Mouse (Mus musculus) intestine, embryonic 14.5 days (tissue): ENCODE measurements around the gene Gm44973. TPM values are rescaled to one million over a fixed set of nuclear protein-coding genes. Genes with fewer than 3 reads are reported as not detected.

Experiments used
- ATAC-seq: fragments of 200-750 bp; cut with Nextera tagmentation; replicated peaks from 2 replicates; pipeline ENCODE4 v1.8.0; 2017; ENCODE audit warnings: low read depth, moderate number of reproducible peaks, moderate TSS enrichment, moderate library complexity; ENCODE audit not compliant: low FRiP score, low TSS enrichment
- DNase-seq: peaks from one replicate; pipeline ENCODE4 v3.0.0-alpha.2; 2018; ENCODE audit warnings: low spot score
- H3K27ac ChIP-seq: fragments of 300-500 bp; sonication (generic); 2 replicates; pipeline ENCODE4 v1.5.1; 2014; ENCODE audit warnings: low read depth, mild to moderate bottlenecking, control low read depth
- H3K27me3 ChIP-seq: fragments of 300-500 bp; sonication (generic); replicated peaks from 2 replicates; pipeline ENCODE4 v1.6.1; 2014; ENCODE audit warnings: low read length, control low read depth; ENCODE audit not compliant: control insufficient read depth, insufficient read depth
- H3K36me3 ChIP-seq: fragments of 300-500 bp; sonication (generic); 2 replicates; pipeline ENCODE4 v1.6.1; 2014; ENCODE audit warnings: low read length, control low read depth; ENCODE audit not compliant: control insufficient read depth, insufficient read depth
- H3K4me1 ChIP-seq: fragments of 300-500 bp; sonication (generic); replicated peaks from 2 replicates; pipeline ENCODE4 v1.6.1; 2014; ENCODE audit warnings: low read length, control low read depth, mixed read lengths; ENCODE audit not compliant: control insufficient read depth, insufficient read depth
- H3K4me2 ChIP-seq: fragments of 300-500 bp; sonication (generic); 2 replicates; pipeline ENCODE4 v1.6.1; 2014; ENCODE audit warnings: low read length
- H3K4me3 ChIP-seq: fragments of 300-500 bp; sonication (generic); 2 replicates; pipeline ENCODE4 v1.5.1; 2014; ENCODE audit warnings: low read depth, low read length, control low read depth, mixed read lengths
- H3K9ac ChIP-seq: fragments of 300-500 bp; sonication (generic); 2 replicates; pipeline ENCODE4 v1.6.1; 2014; ENCODE audit warnings: mild to moderate bottlenecking, low read length
- H3K9me3 ChIP-seq: fragments of 300-500 bp; sonication (generic); 2 replicates; pipeline ENCODE4 v1.6.1; 2016; ENCODE audit warnings: low read length, control low read depth; ENCODE audit not compliant: control insufficient read depth
- WGBS: fragments of 180-500 bp; shearing (Covaris S2); extraction: QIAGEN DNeasy Blood & Tissue Kit; methylation state at CpG from one replicate; pipeline ENCODE4 v1.1.7; 2014; 5-methylcytosine and 5-hydroxymethylcytosine counted together
- polyA plus RNA-seq: library from polyadenylated mRNA; unstranded; fragments of >200 nt; fragmentation: Nextera tagmentation; extraction: Ambion mirVana; gene quantifications from 2 replicates; pipeline ENCODE4 v1.2.1, GENCODE M21; 2014

The Gm44973 gene
- polyA plus RNA-seq, 1 experiment from 2014 or later = 2.0 TPM

DNA sequence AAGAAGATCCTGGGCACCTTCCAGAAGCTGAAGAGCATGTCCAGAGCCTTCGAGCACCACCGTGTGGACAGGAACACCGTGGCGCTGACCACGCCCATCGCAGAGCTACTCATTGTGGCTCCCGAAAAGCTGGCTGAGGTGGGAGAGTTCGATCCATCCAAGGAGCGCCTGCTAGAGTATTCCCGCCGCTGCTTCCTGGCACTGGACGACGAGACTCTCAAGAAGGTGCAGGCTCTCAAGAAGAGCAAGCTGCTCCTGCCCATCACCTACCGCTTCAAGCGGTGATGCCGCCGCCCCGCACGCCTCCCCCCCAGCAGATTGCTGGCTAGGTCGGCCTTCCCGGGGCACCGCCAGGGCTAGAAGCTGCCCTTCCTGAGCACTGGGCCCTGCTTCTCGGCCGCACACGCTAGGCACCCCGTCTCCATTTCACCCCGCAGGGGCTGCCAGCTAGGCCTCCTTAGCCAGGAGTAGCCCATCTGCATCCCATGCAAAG, 45.0 kb downstream of the Gm44973 start:
- 4% methylated on average over 27 of the region's 27 CpGs for WGBS
- Histone ChIP-seq H3K4me1 (peaks cover 27% of the 10 kb centered on the region), H3K4me3 (peak overlapping the region; percentile 80), H3K4me2 (peak overlapping the region; percentile 82), H3K27ac (peak overlapping the region; percentile 100), H3K9me3 (no peaks in the 10 kb centered on the region), H3K9ac (peak overlapping the region; percentile 98), H3K36me3 (no peaks in the 10 kb centered on the region; the same call in 1 of the 2 replicates), H3K27me3 (peaks cover 26% of the 10 kb centered on the region)
- peak; percentile 83 for DNase-seq
- ATAC-seq = no peak

DNA sequence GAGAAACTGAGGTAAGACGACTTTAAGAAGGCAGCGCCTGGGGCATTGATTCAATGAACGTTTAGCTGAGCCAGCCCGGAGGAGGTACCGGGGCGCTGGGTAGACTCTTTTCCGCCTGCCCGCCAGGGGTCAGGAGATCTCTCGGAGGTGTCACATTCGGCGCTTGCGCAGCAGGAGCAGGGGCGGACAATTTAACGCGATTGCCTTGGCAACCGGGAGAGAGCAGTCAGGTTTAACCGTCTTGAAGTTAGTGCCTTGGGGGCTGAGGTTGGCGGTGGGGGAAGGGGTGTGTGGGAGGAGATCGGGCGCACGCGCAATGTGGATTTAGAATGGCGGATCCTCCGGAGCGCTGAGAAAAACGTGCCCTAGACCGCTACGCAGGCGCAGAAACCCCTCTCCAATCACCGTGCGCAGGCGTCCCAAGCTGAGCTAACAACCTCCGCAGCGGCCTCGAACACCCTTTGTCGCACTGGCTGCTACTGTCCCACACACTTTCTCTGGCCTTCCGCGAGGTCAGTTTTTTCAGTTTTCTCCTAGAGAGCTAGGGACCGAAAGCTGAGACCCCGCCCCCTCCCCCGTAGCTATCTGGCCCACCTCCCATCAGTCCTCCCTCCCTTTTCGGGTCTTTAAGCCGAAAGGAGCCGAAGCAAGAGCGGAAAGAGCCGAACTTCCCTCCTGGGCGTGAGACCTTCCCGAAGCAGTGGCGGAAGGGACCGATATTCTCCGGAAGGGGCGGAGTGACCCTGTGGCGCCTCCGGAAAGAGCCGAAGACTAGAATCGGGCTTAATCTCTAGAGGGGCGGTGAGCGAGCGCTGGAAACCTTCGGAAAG, 45.9 kb downstream of the Gm44973 start:
- peaks cover 4% of the 10 kb centered on the region; the same call in 1 of the 2 replicates for H3K36me3 ChIP-seq
- peak overlapping the region; percentile 100 for H3K27ac ChIP-seq
- under 1% methylated on average over 60 of the region's 60 CpGs for WGBS
- H3K9ac ChIP-seq = peak overlapping the region; percentile 98
- DNase-seq = peak; percentile 99
- no peaks in the 10 kb centered on the region for H3K9me3 ChIP-seq
- peak overlapping the region; percentile 80 for H3K4me3 ChIP-seq
- ATAC-seq = peak; percentile 88
- H3K4me1 ChIP-seq = peaks cover 27% of the 10 kb centered on the region
- H3K4me2 ChIP-seq = peak overlapping the region; percentile 82
- H3K27me3 ChIP-seq = peaks cover 17% of the 10 kb centered on the region

GRCm38 (mm10) chr7:5061774-5062359, 46.6 kb downstream of the Gm44973 start, which contains the start of gene U2af2:
Gene U2af2 (plus strand): TSS chr7:5062143.
- peaks cover 27% of the 10 kb centered on the region for H3K4me1 ChIP-seq
- H3K4me3 ChIP-seq = peak within 1 kb of the TSS; percentile 80
- H3K9me3 ChIP-seq = no peaks in the 10 kb centered on the region
- peak; percentile 78 for ATAC-seq
- WGBS = under 1% methylated on average over 65 of the region's 65 CpGs
- H3K9ac ChIP-seq = peak within 1 kb of the TSS; percentile 98
- peaks cover 11% of the 10 kb centered on the region for H3K36me3 ChIP-seq
- H3K27me3 ChIP-seq = peaks cover 11% of the 10 kb centered on the region
- H3K4me2 ChIP-seq = peak within 1 kb of the TSS; percentile 82
- H3K27ac ChIP-seq = peak within 1 kb of the TSS; percentile 100
- DNase-seq = no peak

GRCm38 (mm10) chr7:5062360-5063001, 47.2 kb downstream of the Gm44973 start:
- Histone ChIP-seq H3K27me3 (peaks cover 5% of the 10 kb centered on the region), H3K9ac (peak overlapping the region; percentile 98), H3K9me3 (no peaks in the 10 kb centered on the region), H3K36me3 (peaks cover 17% of the 10 kb centered on the region), H3K4me1 (peaks cover 24% of the 10 kb centered on the region), H3K4me2 (peak overlapping the region; percentile 82), H3K27ac (peak overlapping the region; percentile 100), H3K4me3 (peak overlapping the region; percentile 80)
- ATAC-seq (peak; percentile 59), DNase-seq (peak; percentile 93)
- under 1% methylated on average over 42 of the region's 51 CpGs for WGBS

DNA sequence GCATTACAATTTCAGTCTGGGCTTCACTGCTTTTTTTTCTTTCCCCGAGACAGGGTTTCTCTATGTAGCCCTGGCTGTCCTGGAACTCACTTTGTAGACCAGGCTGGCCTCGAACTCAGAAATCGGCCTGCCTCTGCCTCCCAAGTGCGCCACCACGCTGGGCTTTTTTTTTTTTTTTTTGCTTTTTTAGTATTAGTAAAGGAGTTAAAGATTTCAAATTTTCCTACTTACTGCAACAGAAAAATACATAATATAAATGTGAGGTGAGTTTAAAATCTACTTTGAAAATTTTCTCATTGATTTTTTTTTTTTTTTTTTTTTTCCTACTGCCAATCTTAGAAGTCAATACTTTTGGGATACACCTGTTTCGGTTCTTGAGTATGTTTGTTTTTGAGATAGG, 49.6 kb downstream of the Gm44973 start:
- no peak overlapping the region for H3K4me2 ChIP-seq
- H3K4me3 ChIP-seq = no peak overlapping the region
- ATAC-seq (no peak), DNase-seq (no peak)
- peaks cover 21% of the 10 kb centered on the region for H3K4me1 ChIP-seq
- WGBS = 93% methylated on average over 6 of the region's 6 CpGs
- peaks cover 41% of the 10 kb centered on the region for H3K36me3 ChIP-seq
- H3K9me3 ChIP-seq = no peaks in the 10 kb centered on the region
- no peaks in the 10 kb centered on the region for H3K27me3 ChIP-seq
- no peak overlapping the region for H3K9ac ChIP-seq
- no peak overlapping the region for H3K27ac ChIP-seq

GRCm38 (mm10) chr7:5073586-5073985, 58.3 kb downstream of the Gm44973 start:
- Histone ChIP-seq H3K4me1 (no peaks in the 10 kb centered on the region), H3K4me2 (no peak overlapping the region), H3K9me3 (no peaks in the 10 kb centered on the region), H3K4me3 (no peak overlapping the region), H3K27ac (no peak overlapping the region), H3K9ac (no peak overlapping the region), H3K36me3 (peaks cover 97% of the 10 kb centered on the region), H3K27me3 (no peaks in the 10 kb centered on the region)
- 81% methylated on average over 1 of the region's 1 CpGs for WGBS
- DNase-seq = no peak
- ATAC-seq = no peak

GRCm38 (mm10) chr7:5074984-5075383, 59.7 kb downstream of the Gm44973 start:
- Histone ChIP-seq H3K36me3 (peaks cover 90% of the 10 kb centered on the region), H3K4me3 (no peak overlapping the region), H3K4me2 (no peak overlapping the region), H3K9me3 (no peaks in the 10 kb centered on the region), H3K27ac (no peak overlapping the region), H3K9ac (no peak overlapping the region), H3K27me3 (no peaks in the 10 kb centered on the region), H3K4me1 (no peaks in the 10 kb centered on the region)
- ATAC-seq = no peak
- WGBS = 92% methylated on average over 5 of the region's 5 CpGs
- DNase-seq = no peak

DNA sequence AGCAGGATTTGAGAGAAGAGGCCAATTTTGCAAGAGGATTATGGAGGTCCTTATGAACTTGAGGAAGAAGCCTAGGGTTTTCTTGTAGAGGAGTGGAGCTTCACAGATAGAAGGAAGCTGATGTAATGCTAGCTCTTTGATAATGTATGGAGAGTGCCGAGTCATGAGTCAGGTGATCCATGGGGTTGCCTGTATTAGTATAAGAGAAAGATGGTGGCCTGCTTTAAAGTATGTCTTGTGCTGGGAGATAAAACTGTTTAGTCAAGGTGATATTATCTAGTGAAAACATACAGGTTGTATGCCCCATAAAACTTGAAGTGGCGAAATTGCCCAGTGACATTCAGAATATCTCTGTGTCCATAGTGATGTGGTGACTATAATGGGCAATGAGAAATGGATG, 61.6 kb downstream of the Gm44973 start:
- no peak overlapping the region for H3K27ac ChIP-seq
- no peak overlapping the region for H3K4me3 ChIP-seq
- 71% methylated on average over 2 of the region's 2 CpGs for WGBS
- no peaks in the 10 kb centered on the region for H3K9me3 ChIP-seq
- H3K27me3 ChIP-seq = no peaks in the 10 kb centered on the region
- H3K36me3 ChIP-seq = peaks cover 70% of the 10 kb centered on the region
- no peak overlapping the region for H3K4me2 ChIP-seq
- DNase-seq (no peak), ATAC-seq (no peak)
- H3K9ac ChIP-seq = no peak overlapping the region
- peaks cover 7% of the 10 kb centered on the region for H3K4me1 ChIP-seq
